Mouse (Mus musculus) 3T3-L1 (cell line): ENCODE data around the gene Abhd14a.

Experiments
- DNase-seq: peaks from one replicate; pipeline ENCODE4 v3.0.0-alpha.2; 2015; ENCODE audit warnings: low read depth, low spot score

Abhd14a gene

DNA sequence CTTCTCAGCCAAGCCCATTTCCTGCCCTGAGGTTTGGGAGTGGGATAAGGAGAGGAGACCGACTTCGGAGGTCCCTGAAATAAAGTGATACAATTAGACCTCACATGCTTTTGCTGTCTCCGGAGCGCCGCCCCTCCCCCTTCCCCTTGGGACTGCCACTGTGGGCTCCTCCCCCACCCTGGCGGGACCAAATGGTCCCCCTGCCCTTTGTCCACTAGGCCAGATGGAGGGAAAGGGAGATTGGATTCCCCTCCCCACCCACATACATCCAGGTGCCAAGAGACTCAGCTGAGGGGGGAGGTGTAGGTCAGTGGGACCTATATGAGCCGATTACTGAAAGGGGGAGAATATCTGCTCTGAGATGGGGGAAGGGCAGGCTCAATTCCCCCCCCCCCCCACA, 5.3 kb upstream of the Abhd14a start:
- peak; percentile 41 for DNase-seq

DNA sequence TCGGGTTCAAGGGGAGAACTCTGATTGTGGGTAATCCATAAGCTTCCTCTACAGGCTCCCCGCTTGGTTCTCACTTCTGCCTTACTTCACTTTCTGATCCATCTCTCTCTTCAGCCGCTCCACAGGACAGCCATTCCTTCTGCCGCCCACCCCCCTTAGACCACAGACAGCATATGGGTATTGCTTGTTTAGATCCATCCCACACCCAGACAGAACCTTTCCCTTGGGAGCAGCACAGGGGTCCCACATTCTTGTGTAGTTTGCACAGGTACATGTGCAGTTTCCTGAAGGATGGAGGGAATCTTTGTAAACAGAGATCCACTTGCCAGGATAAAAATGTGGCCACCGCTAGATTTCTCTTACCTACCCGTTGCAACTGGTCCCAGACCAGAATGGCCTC, 4.9 kb upstream of the Abhd14a start:
- no peak for DNase-seq

DNA sequence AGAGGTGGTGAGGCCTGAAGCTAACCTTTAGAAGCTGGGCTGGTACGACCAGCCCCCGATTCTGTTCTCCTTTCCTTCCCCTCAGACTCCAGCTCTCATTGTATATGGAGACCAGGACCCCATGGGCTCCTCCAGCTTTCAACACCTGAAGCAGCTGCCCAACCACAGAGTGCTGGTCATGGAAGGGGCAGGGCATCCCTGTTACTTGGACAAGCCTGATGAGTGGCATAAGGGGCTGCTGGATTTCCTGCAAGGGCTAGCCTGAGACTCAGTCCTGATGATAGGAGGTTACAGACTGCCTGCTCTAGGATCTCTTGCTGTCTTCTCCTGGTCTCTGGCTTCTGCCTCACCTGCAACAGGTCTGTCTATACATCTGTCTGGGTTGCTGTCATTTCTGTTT, 4.4 kb upstream of the Abhd14a start:
- DNase-seq: no peak

GRCm38 (mm10) chr9:106451298-106451697, 3.8 kb upstream of the Abhd14a start:
- no peak for DNase-seq

DNA sequence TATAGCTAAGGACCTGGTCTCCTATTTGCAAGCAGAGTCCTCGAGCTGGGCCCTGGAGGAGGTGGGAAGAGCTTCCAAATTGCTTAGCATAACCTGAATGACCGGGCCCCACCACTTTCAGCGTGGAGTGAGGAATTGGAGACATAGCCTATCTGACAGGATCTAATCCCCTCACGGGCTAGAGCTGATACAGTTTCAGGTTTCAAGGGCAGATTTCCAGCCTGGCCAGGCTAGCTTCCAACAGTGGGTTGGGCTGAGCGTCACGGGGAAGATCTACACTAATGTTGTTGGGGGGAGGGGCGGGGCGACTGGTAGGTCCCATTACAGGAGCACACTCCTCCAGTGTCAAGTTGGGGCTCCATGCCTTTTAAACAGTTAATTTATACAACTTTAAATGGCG, 3.2 kb upstream of the Abhd14a start:
- peak; percentile 88 for DNase-seq

DNA sequence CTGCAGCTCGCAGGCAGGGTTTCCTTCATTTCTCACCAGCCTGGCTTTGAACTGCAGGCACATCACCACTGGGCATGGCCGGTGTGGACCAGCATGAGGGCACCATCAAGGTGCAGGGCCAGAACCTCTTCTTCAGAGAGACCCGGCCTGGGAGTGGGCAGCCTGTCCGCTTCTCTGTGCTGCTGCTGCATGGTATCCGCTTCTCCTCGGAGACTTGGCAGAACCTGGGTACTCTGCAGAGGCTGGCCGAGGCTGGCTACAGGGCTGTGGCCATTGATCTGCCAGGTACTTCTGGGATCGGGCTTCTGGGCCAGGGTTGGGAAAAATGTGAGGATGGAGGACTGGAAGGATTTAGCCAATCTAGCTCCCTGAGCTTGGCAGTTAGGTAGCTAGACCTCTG, 2.5 kb upstream of the Abhd14a start:
- no peak for DNase-seq

DNA sequence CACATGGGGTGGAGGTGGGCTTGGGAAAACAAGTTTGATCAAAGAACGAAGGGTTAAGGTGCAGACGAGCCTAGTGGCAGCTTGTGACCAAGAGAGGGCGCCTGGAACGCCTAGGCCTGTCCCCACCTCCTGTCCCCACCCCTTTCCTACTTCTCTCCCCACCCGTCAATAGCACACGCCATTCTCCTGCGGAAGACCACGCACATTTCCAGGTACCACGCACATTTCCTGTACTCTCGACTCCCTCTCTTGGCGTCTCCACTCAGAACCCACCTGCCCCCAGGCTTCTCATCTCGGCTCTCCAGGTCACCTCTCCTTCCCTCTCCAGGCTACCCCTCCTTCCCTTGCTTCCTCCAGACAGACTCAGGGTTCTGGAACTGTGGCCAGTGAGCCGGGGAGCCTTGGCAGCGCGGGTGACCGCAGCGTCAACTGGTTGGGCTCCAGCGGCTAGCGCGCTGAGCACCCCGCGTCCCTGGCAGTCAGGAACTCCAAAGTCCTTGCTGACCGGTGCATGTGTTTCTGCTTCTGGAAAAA, 1.1 kb upstream of the Abhd14a start:
- peak; percentile 76 for DNase-seq

- DNase-seq: no peak
These were observed 473 bp upstream of the Abhd14a start for GRCm38 (mm10) chr9:106447951-106448350.

- no peak for DNase-seq
These were observed 2.6 kb downstream of the Abhd14a start for GRCm38 (mm10) chr9:106444836-106445235.

DNA sequence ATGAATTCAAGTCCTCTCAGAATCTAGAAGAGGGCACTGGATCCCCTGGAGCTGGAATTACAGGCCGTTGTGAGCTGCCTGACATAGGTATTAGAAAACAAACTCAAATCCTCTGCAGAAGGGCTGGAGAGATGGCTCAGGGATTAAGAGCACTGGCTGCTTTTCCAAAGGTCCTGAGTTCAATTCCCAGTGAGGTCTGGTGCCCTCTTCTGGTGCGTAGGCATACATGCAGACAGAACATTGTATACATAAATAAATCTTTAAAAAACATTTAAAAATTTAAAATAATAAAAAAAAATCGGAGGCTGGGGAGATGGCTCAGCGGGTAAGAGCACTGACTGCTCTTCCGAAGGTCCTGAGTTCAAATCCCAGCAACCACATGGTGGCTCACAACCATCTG, 4.8 kb downstream of the Abhd14a start:
- DNase-seq: no peak

GRCm38 (mm10) chr9:106436566-106436965, 10.9 kb downstream of the Abhd14a start:
- no peak for DNase-seq

DNA sequence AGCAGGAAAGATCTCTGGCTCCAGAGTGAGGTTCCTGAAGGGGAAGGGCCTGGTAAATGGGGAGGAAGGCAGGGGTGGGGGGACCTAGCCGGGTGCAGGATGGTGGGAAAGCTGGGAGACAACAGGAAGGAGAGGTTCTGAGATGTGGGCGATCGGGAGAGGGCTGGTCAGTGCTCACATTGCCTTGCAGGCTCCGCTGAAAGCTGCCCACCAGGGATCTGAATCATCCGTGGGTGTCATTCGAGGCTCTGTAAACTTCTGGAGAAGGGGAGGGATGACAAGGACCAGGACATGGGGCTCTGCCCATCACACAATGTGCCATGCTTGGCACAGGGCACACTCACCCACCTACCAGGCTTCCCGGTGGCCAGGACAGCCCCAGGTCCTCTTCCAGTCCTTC, 14.1 kb downstream of the Abhd14a start:
- DNase-seq: no peak

GRCm38 (mm10) chr9:106430015-106430264, 17.5 kb downstream of the Abhd14a start:
- no peak for DNase-seq

- peak; percentile 96 for DNase-seq
These were observed 18.1 kb downstream of the Abhd14a start, which contains the start of gene Rpl29 for GRCm38 (mm10) chr9:106429221-106430014. Gene Rpl29 (plus strand): TSS chr9:106429454.

GRCm38 (mm10) chr9:106428719-106429220, 18.7 kb downstream of the Abhd14a start:
- DNase-seq: peak; percentile 33

DNA sequence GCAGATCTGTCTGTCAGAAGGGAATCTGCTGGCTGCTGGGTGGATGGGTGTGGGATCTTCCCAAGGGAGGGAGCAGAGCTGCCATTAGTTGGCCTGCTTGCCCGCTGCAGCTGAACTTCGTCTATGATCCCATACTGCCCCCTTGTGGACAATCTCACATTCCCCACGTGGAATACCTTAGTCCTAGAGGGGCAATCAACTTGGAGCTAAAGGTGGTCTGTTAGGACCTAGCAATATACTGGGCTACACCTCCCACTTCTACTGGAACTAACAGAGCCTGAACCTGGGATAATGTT, 25.7 kb downstream of the Abhd14a start:
- peak; percentile 90 for DNase-seq

- no peak for DNase-seq
These were observed 26.2 kb downstream of the Abhd14a start for GRCm38 (mm10) chr9:106421033-106421864.

GRCm38 (mm10) chr9:106420608-106421007, 26.9 kb downstream of the Abhd14a start:
- no peak for DNase-seq

DNA sequence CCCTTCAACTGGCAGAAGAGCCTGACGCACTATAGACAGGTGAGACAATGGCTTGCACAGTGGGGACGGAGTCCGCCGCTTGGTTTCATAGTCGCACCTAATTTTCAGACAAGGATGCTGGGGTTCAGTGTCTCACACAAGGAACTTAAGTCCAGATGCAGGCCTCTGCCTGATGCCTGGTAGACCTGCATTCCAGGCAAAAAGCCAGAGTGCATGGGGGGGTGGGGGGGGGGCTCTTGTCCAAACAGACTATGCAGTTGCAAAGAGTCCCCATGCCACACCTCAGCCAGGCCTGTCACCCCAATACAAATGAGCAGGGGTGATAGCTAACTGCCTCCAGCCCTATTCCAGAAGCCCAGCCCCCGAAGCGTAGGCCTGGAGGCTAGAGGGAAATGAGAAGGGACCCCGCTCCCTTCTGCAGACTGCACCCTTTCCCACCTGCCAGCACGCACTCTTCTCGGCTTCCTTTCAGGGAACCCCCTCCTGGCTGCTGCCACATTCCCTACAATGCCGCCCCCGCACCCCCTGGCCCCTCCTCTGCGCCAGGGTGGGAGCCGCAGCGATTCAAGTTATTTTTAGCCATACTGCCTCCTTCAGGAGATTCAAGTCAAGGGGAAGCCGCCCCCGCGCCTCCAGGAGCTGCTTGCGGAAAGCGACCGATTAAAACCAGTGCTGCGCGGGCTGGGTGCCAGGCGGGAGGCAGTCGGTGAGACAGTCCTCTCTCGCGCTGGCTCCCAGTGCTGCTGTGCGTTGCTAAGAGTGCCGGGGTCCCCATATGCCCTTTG, 29.4 kb downstream of the Abhd14a start:
- peak; percentile 81 for DNase-seq

DNA sequence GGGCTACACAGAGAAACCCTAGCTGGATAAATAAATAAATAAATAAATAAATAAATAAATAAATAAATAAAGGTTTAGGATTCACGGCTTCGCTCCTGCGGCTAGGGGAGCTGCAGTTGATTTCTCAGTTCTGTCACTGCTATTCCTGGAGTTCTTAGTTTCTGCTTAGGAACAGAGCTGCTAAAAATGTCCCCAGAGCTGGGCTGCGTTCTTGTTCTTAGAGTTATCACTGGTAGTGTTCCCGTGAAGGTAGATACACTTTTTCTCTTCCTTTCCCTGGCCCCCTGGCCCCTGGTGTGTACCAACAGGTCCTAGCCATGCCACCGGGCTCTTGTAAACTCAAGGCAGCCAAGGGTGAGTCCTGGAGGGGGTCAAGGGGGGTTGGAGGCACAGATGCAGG, 30.7 kb downstream of the Abhd14a start:
- DNase-seq: no peak

- no peak for DNase-seq
These were observed 33.9 kb downstream of the Abhd14a start for GRCm38 (mm10) chr9:106413606-106414005.

- DNase-seq: peak; percentile 32
These were observed 35.3 kb downstream of the Abhd14a start for GRCm38 (mm10) chr9:106412210-106412609.
